Mouse (Mus musculus) spleen, adult 12 weeks (tissue): Measurements from ENCODE around the gene Maml1.
"Not testable (repeated sequence)": the region's sequence is repeated elsewhere in the genome, so short reads cannot be mapped to it uniquely, and the experiment has no call there.

ENCODE experiments used
- DNase-seq: peaks from one replicate; pipeline ENCODE4 v3.0.0; 2022; ENCODE audit warnings: low spot score

The Maml1 gene

DNA sequence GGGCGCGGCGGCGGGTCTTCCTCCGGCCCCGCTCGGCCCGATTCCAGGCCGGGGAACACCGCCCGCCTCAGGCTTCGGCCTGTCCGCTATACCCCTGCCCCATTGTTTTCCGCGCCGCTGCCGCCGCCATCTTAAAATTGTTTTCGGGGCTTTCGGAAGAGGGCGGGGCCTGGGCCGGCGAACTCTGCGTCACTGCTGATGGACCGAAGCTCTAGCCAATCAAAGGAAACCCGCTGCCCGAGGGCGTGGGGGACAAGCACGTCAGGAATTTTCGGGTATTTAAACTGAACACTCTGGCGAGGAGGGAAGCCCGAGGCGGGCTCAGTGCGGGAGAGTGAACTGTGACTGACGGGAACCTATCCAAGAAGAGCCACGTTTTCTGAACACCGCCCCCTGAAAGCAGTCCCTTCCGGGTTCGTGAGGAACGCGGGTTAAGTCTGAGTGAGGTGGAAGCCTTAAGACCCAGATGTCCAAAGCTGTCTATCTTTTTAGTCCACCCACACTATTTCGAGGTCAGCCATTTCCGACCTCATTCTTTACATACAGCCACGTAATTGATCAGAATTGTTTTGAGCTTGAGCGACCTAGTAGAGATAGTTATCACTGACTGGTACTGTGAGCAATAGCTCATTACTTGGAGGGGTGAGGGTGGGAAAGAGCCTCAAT is at the start of gene Maml1:
TSS of gene Maml1 (minus strand) at position 122 of the 666 bp plus-strand sequence.
- DNase-seq: peak; percentile 94

DNA sequence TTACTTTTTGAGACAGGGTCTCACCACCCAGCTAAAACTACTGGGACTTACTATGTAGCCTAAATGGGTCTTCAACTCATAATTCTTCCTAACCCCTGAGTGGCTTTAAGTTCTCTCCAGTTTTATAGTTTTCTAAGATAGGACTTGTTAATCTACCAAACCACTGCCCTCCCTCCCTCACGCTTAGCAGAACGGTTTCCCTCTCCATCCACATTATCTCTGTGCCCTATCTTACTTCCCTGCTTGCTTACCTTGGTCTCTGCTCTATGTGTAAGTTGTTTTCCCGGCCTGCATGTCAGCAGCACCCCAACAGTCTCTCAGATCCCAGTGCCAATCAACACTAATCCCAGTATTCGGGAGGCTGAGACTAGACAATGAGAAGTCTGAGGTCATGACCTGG is 44.8 kb upstream of the Maml1 start:
- no peak for DNase-seq

DNA sequence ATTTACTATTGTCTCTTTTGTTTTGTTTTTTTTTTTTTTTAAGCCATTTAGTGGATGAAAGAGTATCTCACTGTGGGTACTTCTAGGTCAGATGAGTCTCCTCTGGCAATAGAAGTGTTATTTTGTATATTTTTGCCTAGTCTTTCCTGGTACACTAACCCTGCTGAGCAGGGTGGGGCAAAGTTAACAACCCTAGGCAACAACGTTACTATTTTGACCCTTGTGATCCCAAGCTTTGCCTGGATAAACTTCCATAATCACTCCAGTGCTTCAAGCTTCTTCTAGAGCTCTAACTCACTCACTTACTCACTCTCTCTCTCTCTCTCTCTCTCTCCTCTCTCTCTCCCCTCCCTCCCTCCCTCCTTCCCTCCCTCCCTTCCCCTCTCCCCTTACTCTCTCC is 44.0 kb upstream of the Maml1 start:
- no peak for DNase-seq

DNA sequence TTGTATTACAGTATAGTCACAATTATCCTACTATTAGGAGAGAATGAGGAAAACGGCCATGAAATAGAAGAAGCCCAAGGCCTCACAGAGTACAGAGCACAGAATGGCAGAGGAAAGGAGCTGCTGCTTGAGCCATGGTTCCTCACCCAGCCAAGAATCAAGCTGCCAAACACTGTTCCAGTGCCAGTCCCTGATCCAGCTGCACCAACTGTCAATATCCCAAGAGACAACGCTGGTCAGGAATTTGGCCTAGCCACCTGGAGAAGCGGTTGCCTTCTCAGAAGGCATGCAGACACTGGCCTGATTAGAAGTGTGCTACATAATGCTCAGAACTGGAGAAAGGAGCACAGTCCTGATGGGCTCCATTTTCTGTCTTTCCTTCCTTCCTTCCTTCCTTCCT is 41.1 kb upstream of the Maml1 start:
- no peak for DNase-seq

DNA sequence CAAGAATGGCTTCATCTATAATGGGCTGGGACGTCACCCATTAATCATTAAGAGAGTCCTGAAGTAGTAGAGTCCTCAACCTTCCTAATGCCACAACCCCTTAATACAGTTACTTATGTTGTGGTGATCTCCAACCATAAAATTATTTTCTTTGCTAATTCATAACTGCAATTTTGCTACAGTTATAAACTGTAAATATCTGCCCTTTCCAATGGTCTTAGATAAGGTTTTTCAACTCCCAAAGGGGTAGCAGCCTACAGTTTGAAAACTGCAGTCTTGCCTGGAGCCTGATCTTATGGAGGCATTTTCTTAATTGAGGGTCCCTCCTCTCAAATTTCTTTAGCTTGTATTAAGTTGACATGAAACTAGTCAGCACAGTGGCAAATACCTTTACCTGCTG is 37.3 kb upstream of the Maml1 start:
- no peak for DNase-seq

DNA sequence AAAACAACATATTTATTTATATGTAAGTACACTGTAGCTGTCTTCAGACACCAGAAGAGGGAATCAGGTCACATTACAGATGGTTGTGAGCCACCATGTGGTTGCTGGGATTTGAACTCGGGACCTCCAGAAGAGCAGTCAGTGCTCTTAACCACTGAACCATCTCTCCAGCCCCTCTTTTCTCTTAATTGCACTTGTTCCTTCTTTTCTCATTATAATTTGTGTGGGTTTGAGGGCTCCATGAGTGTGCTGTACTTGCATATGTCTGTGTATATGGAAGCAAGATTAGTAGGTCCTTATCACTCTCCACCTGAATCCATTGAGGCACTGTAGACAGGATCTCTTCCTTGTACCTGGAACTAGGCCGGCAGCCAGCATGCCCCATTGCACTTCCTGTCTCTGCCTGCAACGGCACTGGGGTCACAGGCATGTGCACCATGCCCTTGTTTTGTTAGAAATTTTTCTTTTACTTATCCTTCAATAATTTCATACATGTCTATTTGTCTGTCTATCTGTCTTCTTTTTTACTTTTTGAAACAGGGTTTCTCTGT is 36.0 kb upstream of the Maml1 start:
- DNase-seq: no peak

DNA sequence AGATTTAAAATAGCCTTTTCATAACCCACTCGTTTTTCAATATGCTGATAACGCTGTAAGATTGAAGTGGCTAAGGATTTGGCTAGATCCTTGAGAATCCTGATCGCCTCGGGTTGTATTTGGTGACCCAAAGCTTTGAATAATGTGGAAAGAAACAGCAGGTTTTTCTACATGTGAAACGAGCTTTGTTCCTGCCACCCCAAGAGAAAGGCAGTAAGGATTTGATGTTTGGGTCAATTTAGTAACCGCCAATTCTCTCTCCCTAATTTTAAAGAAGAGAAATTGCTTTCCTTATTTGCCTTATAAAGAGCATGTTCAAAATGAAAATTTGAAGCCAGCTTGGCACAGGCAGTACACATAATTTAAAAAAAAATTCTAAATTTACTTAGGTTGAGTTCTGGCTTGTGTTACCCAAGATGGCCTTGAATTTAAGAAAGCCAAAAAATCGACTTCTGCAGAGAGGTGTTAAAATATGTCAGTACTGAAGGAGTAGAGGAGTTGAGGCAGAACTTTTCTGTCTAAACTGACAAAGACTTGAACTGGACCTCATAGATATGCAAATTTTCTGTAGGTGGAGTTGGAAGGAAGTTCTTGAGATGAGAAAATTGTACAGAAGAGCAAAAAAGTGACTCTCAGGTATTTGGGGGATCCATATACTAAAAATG is 34.3 kb upstream of the Maml1 start:
- DNase-seq: no peak

DNA sequence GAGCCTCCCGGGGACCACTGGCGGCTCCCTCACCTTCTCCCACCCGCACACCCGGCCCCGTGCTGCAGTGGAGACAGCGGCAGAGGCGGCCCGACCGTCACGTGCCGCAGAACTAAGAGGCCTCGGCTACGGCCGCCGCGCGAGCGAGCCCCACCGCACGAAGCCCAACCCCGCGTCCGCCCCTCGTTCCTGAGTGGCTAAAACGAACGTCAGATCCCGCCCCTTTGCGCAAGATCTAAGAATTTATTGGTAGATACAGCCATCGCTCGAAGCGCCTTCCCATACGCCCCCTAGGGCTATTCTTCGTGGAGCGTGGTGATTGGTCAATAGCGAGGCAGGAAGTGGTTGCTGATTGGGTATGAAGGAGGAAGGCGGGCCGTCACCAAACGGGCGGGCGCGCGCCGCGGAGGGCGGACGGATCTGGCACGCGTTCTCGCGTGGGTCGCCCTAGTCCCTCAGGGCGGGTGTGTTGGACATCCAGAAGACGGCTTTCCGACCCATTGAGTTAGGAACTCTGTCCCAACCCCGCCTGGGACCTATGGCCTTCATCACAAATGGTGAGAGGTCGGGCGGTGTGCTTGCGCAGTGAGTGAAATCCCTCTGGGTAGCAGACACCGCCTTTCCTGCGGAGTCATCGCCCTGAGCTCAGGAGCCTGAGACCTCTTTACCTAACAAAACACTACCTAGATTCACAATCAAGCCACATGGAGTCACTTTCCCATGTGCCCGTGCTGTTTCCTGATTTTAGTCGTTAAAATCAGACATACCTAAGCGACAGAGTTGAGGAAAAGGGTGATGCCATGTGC is 33.6 kb upstream of the Maml1 start, which contains the start of gene Canx:
TSS of gene Canx (minus strand) at position 178 of the 806 bp plus-strand sequence.
- DNase-seq: peak; percentile 96

DNA sequence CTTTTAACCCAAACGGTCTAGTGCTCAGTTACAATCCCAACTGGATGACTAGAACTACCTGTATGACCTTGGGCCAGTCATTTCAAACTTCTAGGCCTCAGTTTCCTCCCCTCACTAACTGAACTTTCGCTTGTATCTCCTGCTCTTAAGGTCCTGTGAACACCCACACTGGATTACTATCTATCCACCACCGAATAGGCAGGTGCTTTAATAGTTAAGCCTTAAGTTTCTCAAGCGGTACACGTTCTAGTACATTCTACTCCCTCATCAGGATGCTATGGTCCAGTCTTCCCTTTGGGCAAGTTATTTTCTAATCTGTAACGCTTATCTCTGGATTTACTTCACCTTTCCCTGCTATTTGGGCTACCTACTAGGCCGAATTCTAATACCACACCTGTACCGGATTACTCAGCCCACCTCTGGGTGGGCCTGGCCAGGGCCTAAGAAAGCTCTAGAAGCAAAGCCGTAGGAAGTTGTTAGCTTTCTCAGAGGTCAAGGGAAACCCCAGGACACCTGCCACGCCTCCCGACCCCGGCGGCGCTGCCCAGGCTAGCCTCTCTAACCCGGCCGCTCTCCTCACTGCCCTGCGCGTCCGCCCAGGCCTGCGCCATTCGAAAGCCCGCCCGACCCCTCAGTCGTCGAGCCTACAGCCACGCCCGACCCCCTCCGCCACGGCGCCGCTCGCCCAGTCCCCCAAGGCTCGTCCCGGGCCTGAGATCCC is 32.8 kb upstream of the Maml1 start:
- DNase-seq: no peak

DNA sequence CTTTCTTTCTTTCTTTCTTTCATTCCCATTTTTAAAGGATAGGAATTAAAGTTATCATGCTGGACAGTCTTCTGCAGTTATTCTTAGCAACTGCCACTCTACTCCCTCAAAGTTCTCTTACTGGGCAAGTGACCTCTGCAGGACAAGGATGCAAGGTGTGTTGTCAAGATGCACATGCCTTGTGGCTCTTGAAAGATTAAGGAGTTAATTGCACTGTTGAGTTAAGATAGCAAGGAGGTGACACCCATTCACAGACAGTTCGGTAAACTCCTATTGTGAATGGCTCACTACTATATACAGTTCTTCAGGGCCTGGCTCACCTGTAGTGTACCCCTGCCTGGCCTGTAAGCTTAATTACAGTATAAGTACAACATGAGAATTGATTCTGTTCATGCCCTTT is 31.7 kb upstream of the Maml1 start:
- DNase-seq: no peak

DNA sequence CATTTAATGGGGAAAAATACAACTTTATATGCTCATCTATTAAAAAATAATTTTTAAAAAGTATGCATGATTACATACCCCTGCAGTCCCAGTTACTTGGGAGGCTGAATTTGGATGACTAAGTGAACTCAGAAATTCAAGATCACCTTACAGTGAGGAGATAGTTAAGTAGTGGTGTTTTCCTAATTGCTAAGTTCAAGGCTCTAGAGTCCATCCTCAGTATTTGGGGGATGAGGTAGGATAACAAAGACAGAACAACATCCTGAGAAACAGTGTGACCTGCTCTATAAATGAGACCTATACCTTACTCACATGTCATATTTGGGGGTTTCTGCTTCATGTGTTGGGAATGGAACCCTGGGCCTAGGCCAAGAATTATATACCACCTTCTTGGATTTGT is 30.2 kb upstream of the Maml1 start:
- no peak for DNase-seq

DNA sequence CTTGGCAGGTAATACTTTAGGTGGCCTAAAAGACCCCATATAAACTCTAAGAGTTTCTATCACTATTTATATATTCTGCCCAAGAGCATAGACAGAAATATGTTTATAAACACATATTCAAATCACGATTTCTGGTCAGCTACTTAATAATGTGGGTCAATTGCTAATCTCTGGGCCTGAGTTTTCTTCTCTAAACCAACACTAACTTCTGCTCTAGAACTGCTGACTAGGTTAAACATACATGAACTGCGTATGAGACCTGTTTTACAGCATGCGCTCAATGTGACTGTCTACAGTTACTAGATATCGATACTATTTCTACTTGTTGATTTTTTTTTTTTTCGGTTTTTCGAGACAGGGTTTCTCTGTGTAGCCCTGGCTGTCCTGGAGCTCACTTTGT is 29.1 kb upstream of the Maml1 start:
- no peak for DNase-seq

DNA sequence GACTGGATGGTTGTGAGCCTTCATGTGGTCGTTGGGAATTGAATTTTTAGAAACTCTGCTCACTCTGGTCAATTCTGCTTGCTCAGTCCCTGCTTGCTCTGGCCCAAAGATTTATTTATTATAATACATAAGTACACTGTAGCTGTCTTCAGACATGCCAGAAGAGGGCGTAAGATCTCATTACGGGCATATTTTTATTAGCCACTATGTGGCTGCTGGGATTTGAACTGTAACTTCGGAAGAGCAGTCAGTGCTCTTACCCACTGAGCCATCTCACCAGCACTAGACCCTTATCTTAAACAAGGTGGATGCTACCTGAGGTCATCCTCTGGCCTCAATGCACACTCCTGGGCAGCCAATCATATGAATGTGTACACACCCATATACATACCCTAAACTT is 27.2 kb upstream of the Maml1 start:
- not testable (repeated sequence) for DNase-seq

DNA sequence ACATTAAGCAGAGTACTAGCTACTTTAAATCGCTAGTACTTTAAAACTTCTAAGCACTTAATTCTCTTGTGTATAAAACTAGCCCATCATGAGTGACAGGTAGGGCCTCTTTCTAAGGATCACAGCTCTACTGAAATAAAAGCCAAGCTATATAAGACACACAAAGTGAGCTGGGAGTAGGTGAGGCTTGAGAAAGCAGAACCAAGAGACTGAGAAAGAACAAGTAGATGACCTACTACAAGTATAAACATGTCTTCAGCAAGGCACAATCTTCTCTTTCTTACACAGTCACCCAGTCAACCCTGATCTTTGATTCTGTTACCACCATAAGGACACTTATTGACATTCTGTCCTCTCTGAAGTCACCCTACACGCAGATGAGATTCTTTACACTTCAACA is 20.7 kb upstream of the Maml1 start:
- DNase-seq: no peak

DNA sequence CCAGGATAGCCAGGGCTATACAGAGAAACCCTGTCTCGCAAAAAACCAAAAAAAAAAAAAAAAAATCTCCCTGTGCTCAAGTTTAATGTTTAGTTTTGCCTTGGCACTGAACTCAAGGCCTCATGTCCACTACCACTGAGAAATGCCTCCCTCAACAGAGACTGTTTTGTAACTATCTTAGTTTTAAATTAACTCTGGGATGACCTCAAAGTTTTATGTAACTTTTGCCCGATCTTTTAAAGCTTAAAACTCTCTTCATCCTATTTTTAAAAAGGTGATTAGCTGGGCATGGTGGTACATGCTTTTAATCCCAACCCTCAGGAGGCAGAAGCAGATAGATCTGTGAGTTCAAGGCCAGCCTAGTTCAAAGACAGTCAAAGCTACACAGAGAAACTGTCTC is 11.3 kb upstream of the Maml1 start:
- no peak for DNase-seq

DNA sequence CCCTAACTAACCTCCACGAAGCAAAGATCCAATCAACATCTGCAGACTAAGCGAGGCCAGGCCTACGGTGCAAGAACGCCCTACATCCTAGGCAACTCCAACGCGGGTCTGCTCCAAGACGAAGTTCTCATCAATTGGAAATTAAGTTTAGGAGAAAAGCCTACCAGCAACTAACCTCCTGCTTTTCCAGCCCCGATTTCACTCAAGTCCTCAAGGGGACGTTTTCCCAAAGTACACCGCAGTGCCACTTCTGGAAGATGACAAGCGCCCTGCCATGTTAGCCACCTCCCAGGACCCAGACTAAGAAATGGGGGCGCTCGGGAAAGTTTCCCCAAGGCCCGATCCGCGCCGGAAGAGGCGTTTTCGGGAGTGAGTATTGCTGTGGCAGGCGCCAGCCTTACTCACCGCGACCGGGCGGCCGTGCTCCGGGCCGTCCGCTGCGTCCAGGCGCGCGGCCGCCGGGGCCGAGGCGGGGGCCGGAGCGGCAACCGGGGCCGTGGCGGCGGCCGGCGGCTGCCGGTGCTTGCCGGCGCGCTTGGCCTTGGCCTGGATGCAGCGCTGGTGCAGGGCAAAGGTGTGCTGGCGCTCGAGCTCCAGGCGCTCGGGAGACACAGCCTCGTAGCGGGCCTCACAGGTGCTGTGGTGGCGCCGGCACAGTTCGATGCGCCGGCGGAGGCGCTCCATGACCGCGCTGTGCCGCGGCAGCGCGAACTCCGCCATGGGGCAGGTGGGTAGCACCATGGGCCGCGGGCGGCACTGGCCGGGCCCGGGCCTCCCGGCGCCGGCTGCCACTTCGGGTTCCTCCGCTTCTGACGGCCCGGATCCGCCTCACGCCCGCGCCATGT is 568 bp downstream of the Maml1 start:
- DNase-seq: peak; percentile 46

DNA sequence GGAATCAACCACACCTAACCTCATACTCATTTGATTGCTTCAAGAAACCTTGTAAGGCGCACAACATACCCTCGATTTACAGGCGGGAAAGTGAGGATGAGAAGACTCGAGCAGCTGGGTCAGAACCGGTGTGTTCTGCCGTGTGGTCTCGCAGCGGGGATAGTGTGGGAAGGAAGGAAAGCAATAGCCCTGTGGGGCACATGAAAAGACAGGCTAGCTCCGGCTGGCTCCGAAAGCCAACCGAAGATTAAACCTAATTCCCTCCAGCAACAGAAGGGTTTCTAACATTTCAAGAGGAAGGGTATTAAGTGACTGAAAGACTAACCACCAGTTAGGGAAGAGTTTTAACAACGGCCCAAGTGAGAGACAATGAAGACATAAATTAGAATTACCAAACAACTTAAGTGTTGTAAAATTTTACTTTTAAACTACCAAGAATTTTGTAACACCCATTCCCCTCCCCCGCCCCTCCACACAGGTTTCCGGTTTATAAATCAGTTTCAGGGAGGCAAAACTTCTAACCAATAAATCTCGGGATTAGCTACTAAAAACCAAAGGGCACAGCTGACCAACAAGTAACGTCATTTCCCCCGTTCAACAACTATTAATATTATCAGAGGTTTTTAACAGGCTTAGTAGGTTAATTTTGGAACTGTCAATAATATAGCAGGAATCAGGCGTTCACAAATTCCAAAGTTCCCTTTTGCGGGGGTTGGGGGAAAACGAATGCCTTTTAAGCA is 1.5 kb downstream of the Maml1 start:
- no peak for DNase-seq

DNA sequence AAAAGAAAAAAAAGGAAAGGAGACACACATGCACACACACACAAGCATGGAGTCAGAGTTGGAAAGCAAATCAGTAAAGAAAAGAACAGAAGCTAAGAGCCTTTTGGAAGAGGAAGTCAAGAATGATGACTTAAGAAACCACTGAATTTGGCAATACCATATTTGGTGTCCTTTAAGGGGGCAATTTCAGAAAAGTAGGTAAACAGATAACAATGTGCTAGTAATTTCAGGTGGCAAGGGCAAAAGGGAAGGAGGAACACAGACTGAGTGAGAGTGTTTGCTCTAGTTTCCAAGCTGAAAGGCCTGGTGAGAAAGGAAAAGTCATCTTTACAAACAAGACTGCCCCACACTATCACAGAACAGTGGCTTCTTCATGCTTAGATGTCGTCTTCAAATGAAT is 5.7 kb downstream of the Maml1 start:
- DNase-seq: no peak

DNA sequence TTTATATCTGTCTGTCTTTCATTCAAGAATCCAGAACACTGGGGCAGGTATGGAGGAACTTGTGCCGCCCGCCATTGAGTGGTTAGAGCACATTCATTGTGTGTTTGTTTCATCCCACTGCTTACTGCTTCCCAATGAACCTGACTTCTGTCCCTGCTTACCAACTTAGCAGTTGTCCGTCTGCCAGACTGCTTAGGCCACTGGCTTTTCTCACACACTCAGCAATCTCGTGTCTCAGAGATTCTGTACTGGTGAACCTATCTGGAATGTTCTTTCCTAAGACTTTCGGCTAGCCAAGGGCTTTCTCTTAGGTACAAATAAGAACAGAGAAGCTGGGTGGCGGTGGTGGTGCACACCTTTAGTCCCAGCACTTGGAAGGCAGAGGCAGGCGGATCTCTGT is 6.4 kb downstream of the Maml1 start:
- DNase-seq: no peak

DNA sequence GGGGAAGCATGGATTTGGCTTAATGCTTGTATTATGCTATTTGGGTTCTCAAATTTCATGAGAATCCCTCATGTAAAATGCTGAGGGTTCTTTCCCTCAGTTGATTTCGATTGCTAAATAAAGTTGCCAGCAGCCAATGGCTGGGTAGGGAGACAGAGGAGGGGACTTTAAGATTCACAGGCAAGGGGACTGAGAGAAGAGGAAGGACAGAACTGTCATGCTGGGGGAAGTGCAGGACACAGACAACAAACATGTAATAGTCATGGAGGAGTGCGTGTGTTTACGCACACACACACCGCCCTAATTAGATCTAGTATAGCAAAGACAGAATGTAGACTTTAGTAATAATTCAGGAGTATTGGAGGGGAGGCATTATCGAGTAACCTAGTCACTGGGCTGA is 6.8 kb downstream of the Maml1 start:
- DNase-seq: no peak

DNA sequence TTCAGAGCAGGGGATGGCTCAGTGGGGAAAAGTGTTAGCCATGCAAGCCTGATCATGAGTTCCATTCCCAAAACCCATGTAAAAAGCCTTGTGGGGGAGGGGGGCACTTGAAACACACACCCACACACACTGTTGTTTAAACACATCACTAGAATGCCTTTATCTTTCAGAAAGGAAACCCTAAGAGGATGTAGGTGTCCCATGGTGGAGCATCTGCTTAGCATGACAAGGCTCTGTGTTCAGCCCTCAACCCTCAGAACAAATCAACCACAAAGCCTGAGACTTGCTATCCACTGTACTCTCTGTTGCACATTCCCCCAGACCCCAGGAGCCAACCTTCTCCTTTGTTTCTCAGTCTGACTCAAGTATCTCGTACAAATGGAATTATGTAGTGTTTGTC is 12.1 kb downstream of the Maml1 start:
- no peak for DNase-seq
